Mouse (Mus musculus): ENCODE results near the gene Kif1c. TPM values are rescaled to one million over a fixed set of nuclear protein-coding genes. Genes with fewer than 3 reads are reported as not detected.
A peak's percentile ranks its signal among the peaks of the same experiment; 100 is the strongest.

Gene Kif1c
- polyA plus RNA-seq, 1 experiment from 2014 or later = 3.6 TPM

DNA sequence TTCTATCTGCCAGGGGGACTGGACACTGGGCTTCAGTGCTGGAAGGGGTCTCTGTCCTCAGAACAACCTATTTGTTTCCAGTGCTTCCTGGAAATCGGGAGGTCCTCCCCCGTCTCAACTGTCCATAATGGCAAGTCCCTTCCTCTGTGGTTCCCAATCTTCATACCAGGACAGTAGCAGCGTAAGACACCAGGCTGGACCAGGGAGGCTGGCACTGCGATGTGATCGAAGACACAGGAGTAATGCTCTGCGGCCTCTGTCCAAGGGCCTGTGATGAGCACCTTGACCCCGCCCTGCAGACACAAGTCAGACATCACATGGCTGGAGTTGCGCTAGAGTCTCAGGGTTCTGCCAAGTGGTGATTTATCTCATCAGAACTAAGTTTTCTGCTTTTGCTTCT is 21.0 kb upstream of the Kif1c start:
- Histone ChIP-seq H3K9me3 (no peaks in the 10 kb centered on the region), H3K9ac (replicated peaks) (no peak overlapping the region), H3K27me3 (no peaks in the 10 kb centered on the region), H3K4me1 (replicated peaks) (peaks cover 7% of the 10 kb centered on the region; the same call in 1 of the 2 replicates), H3K36me3 (peaks cover 68% of the 10 kb centered on the region), H3K4me3 (replicated peaks) (no peak overlapping the region), H3K4me2 (no peak overlapping the region), H3K27ac (no peak overlapping the region)
- ATAC-seq (ENCODE audit: insufficient number of reproducible peaks, insufficient read depth, low FRiP score, low TSS enrichment, low read depth) = no peak
- 94% methylated on average over 8 of the region's 8 CpGs for WGBS

DNA sequence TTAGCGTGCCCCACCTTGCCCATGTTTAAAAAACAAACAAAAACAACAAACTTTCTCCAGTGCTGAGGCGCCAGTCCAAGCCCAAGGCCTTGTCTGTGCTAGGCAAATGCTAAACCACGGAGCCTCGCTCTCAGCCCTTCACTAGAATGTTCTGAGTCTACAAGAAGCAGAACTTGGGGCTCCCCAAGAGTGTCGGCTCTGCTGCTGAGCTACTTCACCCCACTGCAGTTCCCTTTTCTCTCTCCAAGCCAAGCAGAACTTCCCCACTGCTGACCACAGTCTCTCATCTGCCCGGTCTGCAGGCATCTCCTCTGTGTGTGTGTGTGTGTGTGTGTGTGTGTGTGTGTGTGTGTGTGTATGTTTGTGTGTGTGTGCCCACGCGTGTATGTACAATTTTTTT is 20.5 kb upstream of the Kif1c start:
- Histone ChIP-seq H3K27ac (no peak overlapping the region), H3K9me3 (no peaks in the 10 kb centered on the region), H3K4me1 (replicated peaks) (peaks cover 7% of the 10 kb centered on the region; the same call in 1 of the 2 replicates), H3K36me3 (peaks cover 70% of the 10 kb centered on the region), H3K9ac (replicated peaks) (no peak overlapping the region), H3K4me2 (no peak overlapping the region), H3K27me3 (no peaks in the 10 kb centered on the region), H3K4me3 (replicated peaks) (no peak overlapping the region)
- 87% methylated on average over 6 of the region's 8 CpGs for WGBS
- no peak for ATAC-seq (ENCODE audit: insufficient number of reproducible peaks, insufficient read depth, low FRiP score, low TSS enrichment, low read depth)

DNA sequence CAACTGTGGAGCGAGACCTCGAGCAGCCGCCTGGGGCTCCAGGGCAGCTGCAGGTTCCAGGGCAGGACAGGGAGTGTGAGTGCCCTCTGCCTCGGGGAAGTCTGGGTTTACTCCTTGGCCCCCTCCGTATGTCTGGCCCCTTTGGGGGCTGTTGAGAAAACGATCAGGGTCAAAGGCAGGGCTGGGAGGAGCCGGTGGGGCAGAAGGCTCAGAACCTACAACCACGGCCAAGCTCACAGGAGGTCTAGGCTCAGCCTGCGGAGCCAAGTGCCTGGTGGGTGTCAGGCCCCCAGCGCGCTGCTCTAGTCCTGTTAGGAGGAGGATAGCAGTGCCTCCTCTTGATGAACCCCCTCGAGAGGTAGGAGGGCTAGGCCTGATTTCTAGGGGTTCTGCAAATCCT is 19.2 kb upstream of the Kif1c start:
- Histone ChIP-seq H3K9me3 (no peaks in the 10 kb centered on the region), H3K27ac (no peak overlapping the region), H3K4me2 (no peak overlapping the region), H3K9ac (replicated peaks) (no peak overlapping the region), H3K4me1 (replicated peaks) (peaks cover 7% of the 10 kb centered on the region; the same call in 1 of the 2 replicates), H3K27me3 (no peaks in the 10 kb centered on the region), H3K4me3 (replicated peaks) (no peak overlapping the region), H3K36me3 (peaks cover 64% of the 10 kb centered on the region)
- no peak for ATAC-seq (ENCODE audit: insufficient number of reproducible peaks, insufficient read depth, low FRiP score, low TSS enrichment, low read depth)
- WGBS = 67% methylated on average over 12 of the region's 12 CpGs

DNA sequence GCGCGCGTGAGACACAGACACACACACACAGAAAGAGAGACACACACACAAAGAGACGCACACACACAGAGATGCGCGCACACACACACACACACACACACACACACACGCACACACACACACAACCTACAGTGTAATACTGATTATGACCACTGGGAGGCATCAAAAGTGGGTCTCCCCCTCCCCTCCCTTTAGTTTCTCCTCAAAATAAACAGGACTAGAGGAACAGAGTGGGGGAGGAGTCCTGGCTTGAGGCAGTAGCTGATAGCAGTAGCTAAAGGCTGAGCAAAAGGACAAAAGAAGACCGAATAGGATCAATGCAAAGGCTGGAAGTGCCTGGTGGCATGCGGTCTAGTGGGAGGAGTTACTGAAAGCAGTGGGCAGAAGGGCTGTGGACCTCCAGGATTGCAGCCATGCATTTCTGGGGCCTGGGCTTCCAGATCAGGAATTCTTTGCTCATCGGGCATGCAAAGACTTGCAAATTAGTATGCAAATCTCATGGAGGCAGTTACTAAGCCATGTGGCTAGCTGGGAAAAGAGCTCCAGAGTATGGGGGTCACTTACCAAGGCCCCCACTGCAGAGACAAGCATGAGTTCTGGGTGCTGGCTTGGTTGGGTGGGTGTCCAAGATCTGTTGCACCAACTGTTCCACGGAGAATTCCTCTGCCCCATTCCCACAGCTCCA is 18.3 kb upstream of the Kif1c start:
- H3K27me3 ChIP-seq = no peaks in the 10 kb centered on the region
- peak; percentile 19; the same call in 1 of the 2 replicates for ATAC-seq (ENCODE audit: insufficient number of reproducible peaks, insufficient read depth, low FRiP score, low TSS enrichment, low read depth)
- H3K9me3 ChIP-seq = no peaks in the 10 kb centered on the region
- H3K4me1 ChIP-seq (replicated peaks) = peaks cover 15% of the 10 kb centered on the region
- H3K36me3 ChIP-seq = peaks cover 60% of the 10 kb centered on the region
- H3K27ac ChIP-seq = peak overlapping the region; percentile 51; the same call in 1 of the 2 replicates
- H3K4me2 ChIP-seq = no peak overlapping the region
- 24% methylated on average over 11 of the region's 11 CpGs for WGBS
- H3K9ac ChIP-seq (replicated peaks) = no peak overlapping the region
- no peak overlapping the region for H3K4me3 ChIP-seq (replicated peaks)

DNA sequence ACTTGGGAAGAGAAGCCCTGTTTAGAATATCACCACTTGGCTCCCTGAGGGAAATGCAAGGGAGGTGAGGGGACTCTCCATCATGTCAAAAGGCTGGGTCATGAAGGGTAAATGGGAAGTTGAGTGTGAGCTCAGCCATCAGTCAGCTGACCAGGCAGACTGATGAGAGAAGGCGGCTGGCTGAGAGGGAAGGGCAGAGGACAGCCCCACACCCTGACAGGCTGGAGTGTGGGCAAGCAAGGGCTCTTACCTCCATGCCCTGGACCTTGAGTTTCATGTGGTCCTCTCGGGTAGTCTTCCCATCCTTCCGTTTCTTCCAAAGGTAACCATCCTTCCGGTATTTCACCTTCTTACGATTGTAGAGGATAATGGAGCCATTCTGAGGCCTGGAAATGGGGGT is 16.7 kb upstream of the Kif1c start:
- 82% methylated on average over 5 of the region's 5 CpGs for WGBS
- Histone ChIP-seq H3K4me2 (no peak overlapping the region), H3K4me3 (replicated peaks) (no peak overlapping the region), H3K27me3 (no peaks in the 10 kb centered on the region), H3K4me1 (replicated peaks) (peaks cover 24% of the 10 kb centered on the region), H3K27ac (no peak overlapping the region), H3K36me3 (peaks cover 54% of the 10 kb centered on the region), H3K9ac (replicated peaks) (no peak overlapping the region), H3K9me3 (no peaks in the 10 kb centered on the region)
- no peak for ATAC-seq (ENCODE audit: insufficient number of reproducible peaks, insufficient read depth, low FRiP score, low TSS enrichment, low read depth)

DNA sequence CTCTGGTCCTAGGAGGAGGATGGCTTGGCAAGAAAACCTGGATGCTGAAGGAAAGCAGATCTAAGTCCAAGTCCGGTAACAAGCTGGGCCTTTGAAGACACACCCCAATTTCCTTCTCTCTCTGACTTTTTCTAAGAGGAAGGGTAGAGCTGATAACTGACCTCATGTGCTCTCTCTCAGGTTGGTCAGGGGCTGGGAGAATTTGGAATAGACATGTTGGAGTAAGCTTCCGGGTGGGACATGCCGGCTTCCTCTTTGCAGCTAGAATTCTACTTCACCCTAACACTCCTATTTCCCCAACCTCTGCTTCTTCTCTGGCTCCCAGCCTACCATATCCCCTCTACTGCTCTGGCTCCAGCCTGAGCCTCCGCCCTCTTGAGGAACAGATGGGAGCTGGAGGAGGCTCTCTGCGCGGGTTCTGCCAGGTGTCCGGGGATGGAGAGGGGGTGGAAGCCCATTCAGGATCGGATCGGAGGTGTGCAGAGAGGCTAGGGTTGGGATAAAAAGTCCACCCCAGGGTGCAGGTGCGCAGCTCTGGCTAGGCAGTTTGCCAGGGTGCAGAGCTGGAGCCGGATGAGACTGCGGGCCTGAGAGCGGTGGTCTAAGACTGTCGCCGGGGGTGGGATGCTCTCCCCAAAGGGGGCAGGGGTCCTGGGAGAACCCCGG is 13.3 kb upstream of the Kif1c start:
- peaks cover 33% of the 10 kb centered on the region for H3K36me3 ChIP-seq
- 5% methylated on average over 16 of the region's 16 CpGs for WGBS
- H3K4me3 ChIP-seq (replicated peaks) = peak overlapping the region; percentile 87
- peak overlapping the region; percentile 78 for H3K9ac ChIP-seq (replicated peaks)
- H3K4me2 ChIP-seq = peak overlapping the region; percentile 88
- peak overlapping the region; percentile 84 for H3K27ac ChIP-seq
- H3K27me3 ChIP-seq = no peaks in the 10 kb centered on the region
- H3K9me3 ChIP-seq = no peaks in the 10 kb centered on the region
- peaks cover 25% of the 10 kb centered on the region for H3K4me1 ChIP-seq (replicated peaks)
- peak; percentile 56; the same call in 1 of the 2 replicates for ATAC-seq (ENCODE audit: insufficient number of reproducible peaks, insufficient read depth, low FRiP score, low TSS enrichment, low read depth)

DNA sequence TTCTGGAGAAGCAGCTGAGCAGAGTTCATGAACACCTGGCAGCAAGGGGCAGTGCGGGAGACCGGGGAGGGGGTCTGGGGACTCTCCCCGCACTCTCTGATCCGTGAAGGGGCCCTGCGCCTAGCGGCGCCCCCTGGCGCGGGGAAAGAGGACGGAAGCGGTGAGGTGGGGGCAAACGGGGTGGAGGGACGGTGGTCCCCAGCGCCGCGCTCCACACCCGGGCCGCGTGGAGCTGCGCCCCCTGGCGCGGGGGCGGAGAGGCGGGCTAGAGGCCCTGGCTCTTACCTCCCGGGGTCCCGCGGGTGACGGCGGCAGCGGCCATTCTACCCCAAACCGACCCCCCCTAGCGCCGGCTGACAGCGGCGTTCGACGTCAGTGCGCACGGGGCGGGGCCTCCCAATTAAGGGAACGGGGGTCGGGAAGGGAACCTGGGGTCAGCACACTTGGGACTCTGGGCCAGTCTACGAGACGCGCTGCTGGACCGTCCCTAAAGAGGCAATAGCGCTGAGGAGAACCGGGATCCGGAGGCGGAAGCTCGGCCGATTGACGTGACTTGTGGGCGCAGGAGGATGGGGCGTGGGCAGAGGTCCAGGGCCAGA is 12.6 kb upstream of the Kif1c start, which contains the start of gene Camta2:
TSS of gene Camta2 (minus strand) at position 505 of the 599 bp plus-strand sequence.
- peak within 1 kb of the TSS; percentile 78 for H3K9ac ChIP-seq (replicated peaks)
- peak within 1 kb of the TSS; percentile 88 for H3K4me2 ChIP-seq
- H3K27ac ChIP-seq = peak within 1 kb of the TSS; percentile 84
- WGBS = under 1% methylated on average over 55 of the region's 55 CpGs
- peak within 1 kb of the TSS; percentile 87 for H3K4me3 ChIP-seq (replicated peaks)
- H3K36me3 ChIP-seq = peaks cover 28% of the 10 kb centered on the region
- no peaks in the 10 kb centered on the region for H3K27me3 ChIP-seq
- no peaks in the 10 kb centered on the region for H3K9me3 ChIP-seq
- H3K4me1 ChIP-seq (replicated peaks) = peaks cover 19% of the 10 kb centered on the region
- peak; percentile 77 for ATAC-seq (ENCODE audit: insufficient number of reproducible peaks, insufficient read depth, low FRiP score, low TSS enrichment, low read depth)

DNA sequence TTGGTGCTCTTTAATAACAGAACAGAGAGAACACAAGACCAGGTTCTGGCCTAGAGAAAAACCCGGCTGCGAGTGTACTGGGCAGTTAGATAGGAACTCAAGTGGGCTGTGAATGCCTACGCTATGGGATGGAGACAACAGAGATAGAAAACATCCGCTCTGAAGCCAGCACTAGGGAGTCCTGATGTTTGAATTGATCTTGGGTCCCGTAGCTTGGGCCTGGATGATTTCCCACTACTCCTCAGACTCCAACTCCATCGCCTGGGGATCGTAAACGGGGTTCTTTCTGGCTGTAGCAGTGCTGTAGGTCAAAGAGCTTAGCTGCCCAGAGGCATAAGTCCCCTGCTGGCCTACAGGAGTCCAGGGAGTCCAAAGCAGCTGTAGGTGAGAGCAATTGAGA is 12.0 kb upstream of the Kif1c start:
- Histone ChIP-seq H3K27me3 (no peaks in the 10 kb centered on the region), H3K9me3 (no peaks in the 10 kb centered on the region), H3K4me1 (replicated peaks) (peaks cover 19% of the 10 kb centered on the region), H3K4me2 (peak overlapping the region; percentile 88), H3K9ac (replicated peaks) (peak overlapping the region; percentile 78), H3K36me3 (peaks cover 22% of the 10 kb centered on the region), H3K27ac (peak overlapping the region; percentile 84), H3K4me3 (replicated peaks) (peak overlapping the region; percentile 87)
- no peak for ATAC-seq (ENCODE audit: insufficient number of reproducible peaks, insufficient read depth, low FRiP score, low TSS enrichment, low read depth)
- WGBS = 11% methylated on average over 8 of the region's 8 CpGs

DNA sequence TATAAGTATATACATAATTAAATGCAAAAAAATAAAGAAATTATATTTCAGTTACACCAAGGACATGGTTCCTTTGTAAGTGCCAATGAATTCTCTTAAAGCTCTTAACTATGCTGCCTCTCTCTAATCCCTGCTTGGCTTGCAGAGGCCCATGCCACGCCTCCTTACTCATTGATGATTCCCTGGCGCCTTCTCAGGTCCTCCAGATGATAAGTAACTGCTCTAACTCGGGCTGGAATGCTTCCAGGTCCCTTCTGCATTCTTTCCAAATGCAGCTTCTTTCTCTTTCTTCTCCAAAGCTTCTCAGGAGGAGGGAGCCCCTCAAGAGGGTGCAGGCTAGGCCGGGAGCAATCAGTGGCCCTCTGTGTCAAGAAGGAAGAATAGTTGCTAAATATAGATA is 10.8 kb upstream of the Kif1c start:
- Histone ChIP-seq H3K27ac (no peak overlapping the region), H3K4me3 (replicated peaks) (no peak overlapping the region), H3K4me2 (no peak overlapping the region), H3K27me3 (no peaks in the 10 kb centered on the region), H3K36me3 (peaks cover 9% of the 10 kb centered on the region), H3K9ac (replicated peaks) (no peak overlapping the region), H3K4me1 (replicated peaks) (peaks cover 19% of the 10 kb centered on the region), H3K9me3 (no peaks in the 10 kb centered on the region)
- no peak for ATAC-seq (ENCODE audit: insufficient number of reproducible peaks, insufficient read depth, low FRiP score, low TSS enrichment, low read depth)
- WGBS = 63% methylated on average over 4 of the region's 4 CpGs

DNA sequence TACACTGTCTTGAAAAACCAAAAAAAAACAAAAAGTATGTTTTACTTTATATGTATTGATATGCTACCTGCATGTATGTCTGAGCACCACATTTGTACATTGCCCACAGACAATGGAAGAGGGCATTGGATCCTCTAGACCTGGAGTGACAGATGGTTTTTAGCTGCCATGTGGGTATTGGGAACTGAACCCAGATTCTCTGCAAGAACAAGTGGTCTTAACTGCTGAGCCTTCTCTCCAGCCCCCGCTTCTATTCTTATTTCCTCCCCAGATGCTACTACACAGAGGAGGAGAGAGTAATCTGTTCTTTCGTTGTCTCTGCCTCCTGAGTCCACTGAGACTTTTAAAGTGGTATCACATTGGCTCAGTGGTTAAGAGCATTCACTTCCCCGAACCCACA is 6.8 kb upstream of the Kif1c start:
- Histone ChIP-seq H3K9ac (replicated peaks) (no peak overlapping the region), H3K27ac (no peak overlapping the region), H3K27me3 (no peaks in the 10 kb centered on the region), H3K4me1 (replicated peaks) (peaks cover 4% of the 10 kb centered on the region), H3K36me3 (no peaks in the 10 kb centered on the region), H3K9me3 (no peaks in the 10 kb centered on the region), H3K4me2 (no peak overlapping the region), H3K4me3 (replicated peaks) (no peak overlapping the region)
- 77% methylated on average over 3 of the region's 3 CpGs for WGBS
- no peak for ATAC-seq (ENCODE audit: insufficient number of reproducible peaks, insufficient read depth, low FRiP score, low TSS enrichment, low read depth)

DNA sequence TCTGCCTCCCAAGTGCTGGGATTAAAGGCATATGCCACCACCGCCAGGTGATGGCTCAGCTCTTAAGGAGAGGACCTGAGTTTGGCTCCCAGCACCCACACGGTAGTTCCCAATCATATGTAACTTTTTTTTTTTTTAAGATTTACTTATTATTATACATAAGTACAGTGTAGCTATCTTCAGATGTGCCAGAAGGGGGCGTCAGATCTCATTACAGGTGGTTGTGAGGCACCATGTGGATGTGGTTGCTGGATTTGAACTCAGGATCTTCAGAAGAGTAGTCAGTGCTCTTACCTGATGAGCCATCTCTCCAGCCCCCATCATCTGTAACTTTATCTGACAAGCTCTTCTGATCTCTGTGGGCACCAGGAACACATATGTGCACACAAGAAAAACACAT is 3.0 kb upstream of the Kif1c start:
- Histone ChIP-seq H3K27me3 (no peaks in the 10 kb centered on the region), H3K9ac (replicated peaks) (no peak overlapping the region), H3K4me3 (replicated peaks) (no peak overlapping the region), H3K4me2 (no peak overlapping the region), H3K36me3 (no peaks in the 10 kb centered on the region), H3K27ac (no peak overlapping the region), H3K9me3 (no peaks in the 10 kb centered on the region), H3K4me1 (replicated peaks) (peaks cover 18% of the 10 kb centered on the region)
- ATAC-seq (ENCODE audit: insufficient number of reproducible peaks, insufficient read depth, low FRiP score, low TSS enrichment, low read depth) = no peak
- 68% methylated on average over 3 of the region's 3 CpGs for WGBS
